Mouse (Mus musculus) adrenal gland, postnatal 36 days (tissue): ENCODE measurements around the gene Hist1h2af. TPM values are rescaled to one million over a fixed set of nuclear protein-coding genes. Genes with fewer than 3 reads are reported as not detected.
A peak's percentile ranks its signal among the peaks of the same experiment; 100 is the strongest.

Experiments
- DNase-seq, 2 experiments: peaks; one replicate each; pipeline ENCODE4 v3.0.0; 2021; ENCODE audit warnings: mixed read lengths in 1 of 2
- total RNA-seq, 2 experiments: library from RNA; stranded (reverse); gene quantifications; 2 replicates each; pipeline ENCODE4 v1.2.3; 2021

Hist1h2af gene
- total RNA-seq, 2 experiments from 2014 or later: 49.7 to 55.2 TPM

DNA sequence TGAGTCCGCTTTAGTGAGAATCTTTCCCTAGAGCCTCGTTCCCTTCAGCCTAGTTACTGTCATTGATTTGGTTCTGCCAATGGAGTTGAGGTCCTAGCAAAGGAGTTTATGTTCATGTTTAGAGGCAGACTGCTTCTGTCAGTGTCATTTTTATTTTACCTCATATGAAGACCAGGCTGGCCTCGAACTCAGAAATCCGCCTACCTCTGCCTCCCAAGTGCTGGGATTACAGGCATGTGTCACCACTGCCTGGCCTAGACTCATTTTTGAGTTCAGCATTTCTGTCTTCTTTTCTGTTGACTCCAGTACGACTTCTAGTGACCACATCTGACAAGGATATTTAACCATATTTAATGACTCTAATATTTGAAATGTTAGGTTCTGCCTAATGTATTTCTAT is 18.4 kb upstream of the Hist1h2af start:
- no peak for DNase-seq

DNA sequence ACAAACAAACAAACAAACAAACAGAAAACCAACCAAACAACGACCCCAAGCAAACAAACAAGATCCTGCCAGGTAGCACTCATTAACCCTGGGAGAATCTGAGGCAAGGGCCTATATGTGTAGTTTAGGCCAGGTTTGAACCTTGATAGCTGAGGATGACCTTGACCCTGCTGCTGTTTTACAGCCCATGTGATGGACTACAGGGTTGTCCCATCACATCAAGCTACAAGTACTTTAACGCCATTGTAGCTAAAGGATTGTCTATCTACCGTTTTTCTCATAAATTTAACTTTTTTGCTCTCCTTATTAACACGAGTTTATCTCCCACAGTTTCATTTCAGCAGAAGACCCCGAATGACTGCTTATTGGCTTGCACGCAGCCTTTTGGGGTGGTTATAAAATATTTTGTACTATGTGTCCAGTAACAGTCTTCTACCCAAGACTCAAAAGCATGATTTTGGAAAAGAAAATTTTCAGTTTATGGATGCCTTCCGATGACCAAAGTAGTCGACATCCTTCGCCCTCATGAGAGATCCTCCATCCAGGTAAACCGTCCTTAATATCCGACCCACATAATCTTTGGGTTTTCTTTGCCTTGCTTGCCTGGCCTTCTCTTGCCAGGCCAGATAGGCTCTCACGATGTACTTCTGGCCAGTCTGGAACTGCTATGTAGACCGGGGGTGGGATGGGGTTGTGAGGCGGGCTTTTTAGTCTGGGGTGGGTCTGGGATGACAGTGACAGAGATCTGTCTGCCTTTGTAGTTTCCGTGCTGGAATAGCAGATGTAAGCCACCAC is 17.7 kb upstream of the Hist1h2af start:
- no peak for DNase-seq

DNA sequence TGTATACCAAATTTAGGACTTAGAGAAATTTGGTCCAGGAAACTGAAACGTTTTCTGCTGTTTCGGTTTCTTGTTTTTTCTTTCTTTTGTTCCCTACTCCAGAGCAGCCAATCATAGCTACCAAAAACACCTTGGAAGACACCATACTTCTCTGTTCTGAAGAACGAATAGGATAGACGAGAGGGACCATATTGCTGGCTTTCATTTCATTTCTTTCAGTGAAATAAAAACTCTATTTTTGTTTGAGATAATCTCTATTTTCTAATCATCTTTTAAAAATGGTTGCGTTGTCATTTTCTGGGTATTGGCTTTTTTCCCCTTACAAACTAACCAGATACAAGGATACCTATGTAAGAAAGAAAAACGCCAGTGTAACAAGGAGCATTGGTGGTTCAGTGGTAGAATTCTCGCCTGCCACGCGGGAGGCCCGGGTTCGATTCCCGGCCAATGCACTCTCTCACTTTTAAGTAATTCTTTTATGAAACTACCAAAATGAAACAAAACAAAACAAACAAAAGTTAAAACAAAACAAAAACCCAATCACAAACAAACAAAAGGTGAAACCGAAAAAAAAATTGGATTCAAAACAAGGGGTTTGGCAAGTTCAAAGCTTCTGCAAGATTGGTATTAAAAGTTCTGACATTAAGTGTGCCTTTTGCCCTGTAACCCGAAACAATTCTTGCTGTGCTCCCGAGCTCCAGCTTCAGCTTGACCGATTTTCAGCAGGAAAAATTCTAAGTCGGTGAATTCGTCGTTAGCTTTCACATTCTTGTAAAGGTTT is 16.7 kb upstream of the Hist1h2af start:
- DNase-seq: peak; percentile 72 to 75

DNA sequence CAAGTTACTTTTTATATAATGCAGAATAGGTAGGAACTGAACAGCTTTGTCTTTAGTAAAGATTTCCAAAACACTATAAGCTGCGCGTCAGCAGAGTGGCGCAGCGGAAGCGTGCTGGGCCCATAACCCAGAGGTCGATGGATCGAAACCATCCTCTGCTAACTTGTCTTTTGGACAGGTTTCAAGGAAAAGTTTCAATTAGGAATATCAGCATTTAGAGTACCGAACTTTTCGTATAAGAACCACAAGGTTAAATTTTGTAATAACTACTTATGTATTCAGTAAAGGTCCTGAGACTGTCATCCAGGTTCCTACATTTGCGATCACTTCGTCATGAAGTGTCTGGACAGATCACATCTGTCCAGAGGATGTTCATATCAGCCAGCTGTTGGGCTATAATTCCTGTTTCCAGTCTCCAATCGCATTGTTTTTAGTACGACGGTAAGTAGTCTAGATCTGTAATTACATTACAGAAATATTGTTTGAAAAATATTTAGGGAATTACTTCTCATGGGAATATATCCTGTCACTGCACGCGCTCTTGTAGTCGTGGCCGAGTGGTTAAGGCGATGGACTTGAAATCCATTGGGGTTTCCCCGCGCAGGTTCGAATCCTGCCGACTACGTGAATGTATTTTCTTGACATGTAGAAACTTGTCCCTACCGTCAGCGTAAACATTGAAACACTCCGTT is 16.0 kb upstream of the Hist1h2af start:
- DNase-seq: peak; percentile 85 to 92

DNA sequence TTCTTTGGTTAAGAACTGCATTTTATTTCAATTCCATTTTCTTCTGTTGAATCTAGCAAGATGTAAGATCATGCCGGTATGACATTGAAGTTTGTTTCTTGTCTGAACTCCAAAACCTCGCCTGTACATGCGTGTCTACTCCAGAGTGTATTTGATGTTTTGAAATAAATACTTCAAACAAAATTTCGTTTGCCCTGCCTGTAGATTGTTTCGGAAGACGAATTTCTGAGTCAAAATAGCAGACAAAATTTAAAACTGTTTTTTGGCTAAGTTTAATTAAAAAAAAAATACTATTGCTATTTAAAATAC is 15.5 kb upstream of the Hist1h2af start:
- no peak for DNase-seq

DNA sequence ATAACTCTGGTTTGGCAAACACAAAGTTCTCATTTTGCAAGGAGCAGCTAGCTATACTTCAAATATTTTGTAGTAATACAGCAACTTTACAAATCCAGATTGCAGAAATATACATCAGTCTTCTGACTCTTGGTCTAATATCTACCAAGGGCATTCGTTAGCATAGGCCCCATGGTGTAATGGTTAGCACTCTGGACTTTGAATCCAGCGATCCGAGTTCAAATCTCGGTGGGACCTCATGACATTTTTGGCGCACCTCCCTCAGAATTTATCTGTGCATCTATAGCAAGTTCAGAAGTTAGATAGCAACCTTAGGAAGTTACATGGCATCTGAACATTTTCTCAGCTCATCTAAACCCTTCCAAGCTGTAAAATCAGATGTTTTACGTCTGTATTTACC is 14.8 kb upstream of the Hist1h2af start:
- DNase-seq: peak; percentile 70 to 76

DNA sequence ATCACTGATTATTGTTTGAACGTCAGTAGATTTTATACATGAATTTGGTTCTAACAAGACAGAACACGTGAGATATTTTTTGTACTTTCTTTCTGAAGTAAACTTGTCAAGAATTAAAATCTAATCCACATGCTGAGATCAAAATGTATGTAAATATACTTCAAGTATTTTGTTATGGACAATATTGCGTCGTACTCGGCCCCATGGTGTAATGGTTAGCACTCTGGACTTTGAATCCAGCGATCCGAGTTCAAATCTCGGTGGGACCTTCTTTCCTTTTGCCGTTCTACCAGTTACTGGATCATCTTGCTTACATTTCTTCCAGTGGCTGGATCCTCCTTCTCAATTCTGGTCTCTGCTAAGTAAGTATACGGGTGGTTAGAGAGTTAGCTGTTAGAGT is 14.3 kb upstream of the Hist1h2af start:
- peak; percentile 75 to 83 for DNase-seq

DNA sequence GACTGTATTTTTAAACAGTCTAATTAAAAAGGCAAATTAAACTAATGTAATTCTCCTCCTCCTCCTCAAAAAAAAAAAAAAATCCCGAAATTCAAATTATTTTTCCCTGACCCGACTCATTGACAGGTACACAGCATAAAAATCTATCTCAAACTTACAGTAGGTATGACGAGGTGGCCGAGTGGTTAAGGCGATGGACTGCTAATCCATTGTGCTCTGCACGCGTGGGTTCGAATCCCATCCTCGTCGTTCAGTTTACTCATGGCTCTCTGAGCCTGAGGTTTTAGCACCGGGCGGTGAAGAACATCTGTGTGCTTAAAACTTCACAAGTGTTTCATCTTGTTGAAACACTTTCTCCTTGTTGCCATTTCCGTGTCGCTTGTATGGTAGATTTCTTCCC is 12.0 kb upstream of the Hist1h2af start:
- peak; percentile 81 to 84 for DNase-seq

DNA sequence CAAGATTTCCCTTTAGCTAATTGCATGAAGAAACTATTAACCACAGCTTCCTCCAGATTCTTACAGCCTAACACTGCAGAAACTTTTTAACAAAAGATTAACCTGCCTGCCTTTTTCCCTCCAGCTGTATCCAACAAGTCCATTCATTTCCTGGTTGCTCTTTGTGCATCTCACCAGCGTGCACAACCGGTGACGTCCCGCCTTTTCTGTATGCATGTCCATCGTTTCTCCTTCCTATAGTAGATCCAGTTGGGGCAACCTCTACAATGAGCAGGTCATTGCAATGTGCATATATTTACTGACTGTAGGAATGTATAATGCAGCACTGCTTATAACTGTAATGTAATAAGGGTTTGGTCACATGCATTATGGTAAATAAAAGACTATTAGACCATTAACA is 9.7 kb upstream of the Hist1h2af start:
- no peak for DNase-seq

DNA sequence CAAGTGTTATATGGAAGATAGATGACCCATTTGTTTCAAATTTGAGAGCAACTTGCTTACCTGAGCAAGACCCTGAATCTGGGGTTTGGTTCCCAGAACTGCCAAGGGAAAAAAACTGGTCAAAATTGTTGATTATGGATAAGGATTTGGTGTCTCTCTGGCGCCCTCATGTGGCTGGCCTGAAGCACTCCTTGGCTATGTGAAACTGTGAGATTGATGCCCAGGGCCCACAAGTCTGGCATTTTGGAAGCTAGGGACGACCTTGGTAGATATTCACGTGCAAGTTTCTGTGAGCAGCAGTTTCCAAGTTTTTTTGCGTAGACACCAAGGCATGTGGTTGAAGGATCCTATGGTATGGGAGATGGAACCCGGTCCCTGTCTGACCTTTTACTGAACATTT is 9.1 kb upstream of the Hist1h2af start:
- peak; percentile 84 to 86 for DNase-seq

DNA sequence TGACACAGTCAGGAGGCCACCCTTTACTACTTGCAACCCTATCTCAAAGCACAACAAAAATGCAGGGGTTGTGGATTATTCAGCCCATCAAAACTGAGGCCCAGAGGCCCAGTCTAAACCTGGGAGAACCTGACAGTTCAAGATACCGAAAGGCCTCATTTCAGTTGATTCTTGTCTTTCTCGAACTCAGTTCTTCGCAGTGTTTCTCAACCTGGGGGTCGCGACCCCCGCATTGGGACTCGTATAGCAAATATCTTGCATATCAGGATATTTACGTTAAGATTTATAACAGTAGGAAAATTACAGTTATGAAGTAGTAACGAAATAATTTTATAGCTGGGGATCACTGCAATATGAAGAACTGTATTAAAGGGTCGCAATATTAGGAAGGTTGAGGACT is 7.8 kb upstream of the Hist1h2af start:
- no peak for DNase-seq

DNA sequence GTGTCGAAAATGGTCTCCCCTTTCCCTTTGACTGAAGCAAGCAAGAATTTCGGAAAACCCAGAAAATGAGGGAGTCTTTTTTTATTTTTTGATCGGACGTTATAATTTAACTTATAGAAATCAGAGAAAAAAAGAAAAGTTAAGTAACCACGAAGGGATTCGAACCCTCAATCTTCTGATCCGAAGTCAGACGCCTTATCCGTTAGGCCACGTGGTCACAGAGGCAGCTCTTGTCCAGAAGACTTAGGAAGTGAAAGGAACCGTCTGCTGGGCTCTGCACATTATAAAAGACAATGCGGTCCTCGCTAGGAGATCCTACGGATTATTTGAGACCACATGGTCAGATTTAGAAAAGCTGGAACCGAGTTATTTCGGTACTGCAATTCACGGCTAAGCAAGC is 7.4 kb upstream of the Hist1h2af start:
- peak; percentile 88 to 92 for DNase-seq

DNA sequence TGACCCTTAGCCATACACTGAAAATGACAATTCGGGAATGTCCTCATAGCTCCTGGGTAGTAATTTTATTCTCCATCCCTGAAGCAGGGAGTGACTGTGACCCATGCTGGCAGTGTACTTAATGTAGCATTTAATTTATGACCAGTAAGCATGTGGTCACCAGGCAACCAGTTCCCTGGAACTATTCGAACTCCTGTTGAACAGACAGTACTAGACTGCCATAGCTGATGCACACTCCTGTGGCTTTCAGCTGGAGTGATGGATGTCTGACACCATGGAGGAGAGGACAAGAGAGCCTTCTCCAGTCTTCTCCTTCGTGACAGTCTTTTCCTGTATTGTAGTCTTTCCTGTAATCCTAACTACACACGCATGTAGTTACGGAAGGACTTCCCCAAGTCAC is 4.7 kb upstream of the Hist1h2af start:
- no peak for DNase-seq

DNA sequence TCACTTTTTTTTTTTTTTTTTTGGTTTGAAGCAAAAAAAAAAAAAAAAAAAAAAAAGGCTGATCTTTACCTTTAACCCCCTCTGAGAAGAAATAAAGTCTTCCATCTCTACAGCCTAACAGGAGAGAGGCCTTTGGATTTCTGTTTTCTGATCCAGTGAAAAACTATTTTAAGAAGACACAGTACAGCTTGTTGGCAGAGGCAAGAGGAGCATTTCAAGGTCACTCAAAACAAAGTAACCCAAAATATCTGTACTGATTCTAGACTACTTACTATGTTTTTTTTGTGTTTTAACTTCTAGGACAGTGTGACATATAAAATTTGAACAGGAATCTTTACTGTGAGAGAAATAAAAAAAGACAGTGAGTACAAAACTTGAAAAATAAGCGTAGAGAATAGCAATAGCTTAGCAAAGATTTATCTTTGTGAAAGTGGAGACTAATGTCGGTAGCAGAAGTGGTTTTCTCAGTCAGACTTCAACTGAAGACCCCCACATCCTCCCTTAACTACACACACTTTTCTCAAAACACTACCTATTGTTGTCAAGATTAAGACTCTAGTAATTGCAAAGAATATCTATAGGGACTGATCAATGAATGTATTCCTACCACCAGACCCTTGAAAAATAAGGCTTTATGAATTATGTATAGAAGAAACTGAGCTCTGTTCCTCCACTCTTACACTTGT is 4.1 kb upstream of the Hist1h2af start:
- DNase-seq: no peak

DNA sequence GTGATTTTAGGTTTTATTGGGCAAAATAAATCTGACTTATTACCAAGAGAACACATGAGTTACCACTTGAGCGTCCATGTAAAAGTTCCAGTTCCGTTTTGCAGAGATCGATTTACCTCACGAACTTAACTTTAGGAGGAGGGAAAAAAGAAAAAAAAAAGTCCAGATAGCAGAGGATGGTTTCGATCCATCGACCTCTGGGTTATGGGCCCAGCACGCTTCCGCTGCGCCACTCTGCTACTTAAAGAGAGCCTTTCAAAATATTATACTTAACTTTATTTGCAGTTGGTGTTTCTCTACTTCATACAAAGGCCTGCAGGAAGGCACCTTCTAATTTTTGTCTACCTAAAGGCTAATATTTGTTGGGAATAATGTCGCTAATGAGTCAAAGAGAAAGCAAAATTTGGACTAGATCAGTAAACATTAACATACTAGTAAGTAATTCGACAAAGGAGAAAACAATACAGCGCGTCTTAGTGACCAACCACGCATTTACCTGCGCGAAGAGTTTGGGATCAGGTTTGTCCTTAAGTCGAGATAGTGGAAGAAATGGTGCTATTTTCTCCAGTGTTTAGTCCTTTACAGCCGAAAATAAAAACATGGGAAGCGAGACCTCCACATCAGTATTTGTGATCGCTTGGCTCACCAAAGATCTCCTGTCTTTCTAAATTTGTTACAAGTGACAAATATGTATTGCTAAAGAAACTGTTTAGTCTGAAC is 3.4 kb upstream of the Hist1h2af start:
- peak; percentile 41 to 56 for DNase-seq

DNA sequence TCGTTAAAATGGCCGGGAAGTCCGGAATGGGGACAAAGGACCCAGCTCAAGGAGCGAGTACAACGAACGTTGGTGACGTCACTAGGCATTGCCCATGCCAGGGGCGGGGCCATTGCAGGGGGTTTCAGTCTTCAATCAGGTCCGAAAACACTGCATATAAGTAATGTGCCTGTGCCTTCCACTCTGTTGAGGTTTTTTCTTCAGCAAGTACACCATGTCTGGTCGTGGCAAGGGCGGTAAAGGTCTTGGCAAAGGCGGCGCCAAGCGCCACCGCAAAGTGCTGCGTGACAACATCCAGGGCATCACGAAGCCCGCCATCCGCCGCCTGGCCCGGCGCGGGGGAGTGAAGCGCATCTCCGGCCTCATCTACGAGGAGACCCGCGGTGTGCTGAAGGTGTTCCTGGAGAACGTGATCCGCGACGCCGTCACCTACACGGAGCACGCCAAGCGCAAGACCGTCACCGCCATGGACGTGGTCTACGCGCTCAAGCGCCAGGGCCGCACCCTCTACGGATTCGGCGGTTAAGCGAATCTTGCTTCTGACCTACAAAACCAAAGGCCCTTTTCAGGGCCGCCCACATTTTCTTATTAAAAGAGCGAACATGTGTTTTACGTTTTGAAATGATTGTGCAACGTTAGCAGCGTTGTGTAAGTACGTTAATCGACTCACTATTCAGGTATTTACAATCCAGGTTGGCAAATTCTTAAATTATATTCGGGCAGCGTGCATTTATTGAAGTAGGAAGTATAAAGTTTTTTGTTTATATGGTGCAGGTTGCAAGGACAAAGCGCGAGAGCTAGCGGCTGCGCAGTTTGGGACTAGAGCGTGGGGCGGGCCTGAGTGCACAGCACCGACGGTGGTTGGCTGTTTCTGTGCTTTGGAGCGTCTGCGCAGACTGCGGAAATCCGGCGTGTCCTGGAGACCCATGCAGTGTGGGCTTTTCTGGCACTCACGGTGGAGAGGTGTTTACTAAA is 2.5 kb upstream of the Hist1h2af start, which contains the start of gene Hist1h4h:
Hist1h4h (plus strand) TSS at position 150 of the 975 bp plus-strand sequence.
- peak; percentile 93 to 94 for DNase-seq

DNA sequence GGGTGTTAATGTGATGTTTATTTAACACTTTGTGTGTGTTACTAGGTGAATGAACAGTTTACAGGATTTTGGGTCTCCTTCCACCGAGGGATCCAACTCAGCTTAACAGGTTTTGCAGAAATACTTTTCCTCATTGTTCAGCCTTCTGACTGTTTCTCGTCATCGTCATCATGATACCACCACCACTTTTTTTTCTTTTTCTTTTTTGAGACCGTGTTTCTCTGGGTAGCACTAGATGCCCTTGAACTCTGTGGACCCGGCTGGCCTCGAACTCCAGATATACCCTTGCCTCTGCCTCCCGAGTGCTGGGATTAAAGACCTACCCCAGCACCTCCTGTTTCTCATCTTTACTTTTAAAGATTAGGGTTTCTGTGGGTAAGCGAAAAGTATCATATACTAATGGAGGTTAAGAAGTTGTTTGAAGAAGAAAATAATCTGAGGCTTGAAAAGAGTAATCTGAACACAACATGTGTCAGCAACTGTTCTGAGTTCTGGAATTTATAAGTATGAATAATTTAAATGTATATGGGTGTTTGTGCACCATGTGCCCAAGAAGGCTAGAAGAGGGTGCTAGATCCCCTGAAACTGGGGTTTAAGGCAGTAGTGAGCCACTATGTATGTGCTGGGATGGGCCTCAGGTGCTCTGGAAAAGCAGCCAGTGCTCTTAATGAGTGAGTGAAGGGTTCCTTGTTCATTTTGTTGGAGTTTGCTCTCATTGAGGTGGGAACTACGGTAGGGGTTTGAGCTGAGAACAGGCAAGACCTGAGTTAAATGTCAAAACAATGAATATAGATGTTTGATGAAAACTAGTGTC is 1.2 kb upstream of the Hist1h2af start:
- no peak for DNase-seq

DNA sequence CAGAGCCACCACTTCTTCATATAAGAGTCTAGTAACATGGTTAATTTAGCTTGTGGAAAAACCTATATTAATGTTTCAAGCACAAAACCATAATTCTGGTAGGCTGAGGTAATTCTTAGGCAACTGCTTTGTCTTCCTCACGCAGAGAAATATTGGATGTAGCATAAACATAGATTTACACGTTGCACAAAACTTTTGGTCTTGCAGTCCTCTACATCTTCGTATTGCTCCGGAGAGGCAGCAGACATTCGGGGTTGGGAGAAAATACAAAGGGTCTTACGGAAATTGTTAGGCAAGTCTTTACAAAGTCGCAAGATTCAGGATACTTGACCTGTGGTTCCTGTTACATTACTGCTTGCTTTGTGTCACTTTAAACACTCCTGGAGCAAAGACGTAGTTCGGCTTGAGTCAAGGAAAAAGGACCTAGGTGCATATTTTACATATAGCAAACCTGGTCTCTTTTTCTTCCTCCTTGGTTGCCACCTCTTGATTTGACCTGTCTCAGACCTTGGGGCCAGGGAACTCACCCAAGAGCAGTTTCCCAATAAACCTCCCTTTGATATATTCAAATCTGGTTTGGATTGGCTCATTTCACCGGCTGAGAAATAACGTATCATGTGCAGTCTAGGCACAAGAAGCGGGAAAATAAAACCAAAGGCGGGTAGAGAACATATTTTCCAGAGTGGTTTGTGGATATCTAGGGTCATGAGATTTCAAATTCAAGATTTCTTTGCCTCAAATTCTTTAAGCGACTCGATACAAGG is 844 bp downstream of the Hist1h2af start:
- DNase-seq: peak in 1 of 2 experiments; percentile 16
